Mouse (Mus musculus): Measurements from ENCODE around the gene Sept3. TPM values are rescaled to one million over a fixed set of nuclear protein-coding genes. Genes with fewer than 3 reads are reported as not detected.
A peak's percentile ranks its signal among the peaks of the same experiment; 100 is the strongest.

The Sept3 gene
- polyA plus RNA-seq (2011; ENCODE audit: insufficient read length, low read depth, missing spikeins), result 1.6 and 2.8 TPM in 2 replicates

- H3K27ac ChIP-seq (ENCODE audit: insufficient read depth, low read length), result no peak within 1 kb of the TSS
- H3K4me1 ChIP-seq (ENCODE audit: control insufficient read depth, insufficient read depth, low read length), result no peaks in the 10 kb centered on the region
- peak within 1 kb of the TSS; percentile 41 for H3K4me3 ChIP-seq (ENCODE audit: insufficient read depth, low read length)
- TF ChIP-seq CTCF (IDR thresholded peaks at IDR 0.05; ENCODE audit: borderline replicate concordance, insufficient read depth, low read length), result no peak
- TF ChIP-seq POLR2A (IDR thresholded peaks at IDR 0.05; ENCODE audit: low read depth, low read length), result no peak
These were observed at the start of gene Sept3 for GRCm38 (mm10) chr15:82274593-82274926. TSS of gene Sept3 (plus strand) at chr15:82274893.

GRCm38 (mm10) chr15:82225769-82226168 is 48.9 kb upstream of the Sept3 start:
- no peak for TF ChIP-seq CTCF (IDR thresholded peaks at IDR 0.05; ENCODE audit: borderline replicate concordance, insufficient read depth, low read length)
- TF ChIP-seq POLR2A (IDR thresholded peaks at IDR 0.05; ENCODE audit: low read depth, low read length), result no peak
- no peaks in the 10 kb centered on the region for H3K4me1 ChIP-seq (ENCODE audit: control insufficient read depth, insufficient read depth, low read length)
- H3K27ac ChIP-seq (ENCODE audit: insufficient read depth, low read length), result no peak overlapping the region
- no peak overlapping the region for H3K4me3 ChIP-seq (ENCODE audit: insufficient read depth, low read length)

- H3K4me1 ChIP-seq (ENCODE audit: control insufficient read depth, insufficient read depth, low read length), result no peaks in the 10 kb centered on the region
- H3K27ac ChIP-seq (ENCODE audit: insufficient read depth, low read length), result no peak overlapping the region
- TF ChIP-seq CTCF (IDR thresholded peaks at IDR 0.05; ENCODE audit: borderline replicate concordance, insufficient read depth, low read length) (no peak), POLR2A (IDR thresholded peaks at IDR 0.05; ENCODE audit: low read depth, low read length) (no peak)
- no peak overlapping the region for H3K4me3 ChIP-seq (ENCODE audit: insufficient read depth, low read length)
These were observed 45.1 kb upstream of the Sept3 start for GRCm38 (mm10) chr15:82229542-82230045.

- H3K27ac ChIP-seq (ENCODE audit: insufficient read depth, low read length), result no peak overlapping the region
- TF ChIP-seq CTCF (IDR thresholded peaks at IDR 0.05; ENCODE audit: borderline replicate concordance, insufficient read depth, low read length) (no peak), POLR2A (IDR thresholded peaks at IDR 0.05; ENCODE audit: low read depth, low read length) (no peak)
- H3K4me1 ChIP-seq (ENCODE audit: control insufficient read depth, insufficient read depth, low read length), result no peaks in the 10 kb centered on the region
- H3K4me3 ChIP-seq (ENCODE audit: insufficient read depth, low read length), result no peak overlapping the region
These were observed 44.5 kb upstream of the Sept3 start for GRCm38 (mm10) chr15:82230098-82230611.

GRCm38 (mm10) chr15:82231100-82231499 is 43.6 kb upstream of the Sept3 start:
- Histone ChIP-seq H3K4me3 (ENCODE audit: insufficient read depth, low read length) (no peak overlapping the region), H3K27ac (ENCODE audit: insufficient read depth, low read length) (no peak overlapping the region), H3K4me1 (ENCODE audit: control insufficient read depth, insufficient read depth, low read length) (no peaks in the 10 kb centered on the region)
- TF ChIP-seq POLR2A (IDR thresholded peaks at IDR 0.05; ENCODE audit: low read depth, low read length) (0 out of 2 replicates have a peak, but pooled peaks have one; percentile 7), CTCF (IDR thresholded peaks at IDR 0.05; ENCODE audit: borderline replicate concordance, insufficient read depth, low read length) (no peak)

GRCm38 (mm10) chr15:82231591-82232378 is 42.9 kb upstream of the Sept3 start:
- no peak for TF ChIP-seq POLR2A (IDR thresholded peaks at IDR 0.05; ENCODE audit: low read depth, low read length)
- no peak for TF ChIP-seq CTCF (IDR thresholded peaks at IDR 0.05; ENCODE audit: borderline replicate concordance, insufficient read depth, low read length)
- Histone ChIP-seq H3K4me3 (ENCODE audit: insufficient read depth, low read length) (no peak overlapping the region), H3K4me1 (ENCODE audit: control insufficient read depth, insufficient read depth, low read length) (no peaks in the 10 kb centered on the region), H3K27ac (ENCODE audit: insufficient read depth, low read length) (no peak overlapping the region)

- no peaks in the 10 kb centered on the region for H3K4me1 ChIP-seq (ENCODE audit: control insufficient read depth, insufficient read depth, low read length)
- no peak overlapping the region for H3K27ac ChIP-seq (ENCODE audit: insufficient read depth, low read length)
- TF ChIP-seq CTCF (IDR thresholded peaks at IDR 0.05; ENCODE audit: borderline replicate concordance, insufficient read depth, low read length), result no peak
- TF ChIP-seq POLR2A (IDR thresholded peaks at IDR 0.05; ENCODE audit: low read depth, low read length), result no peak
- H3K4me3 ChIP-seq (ENCODE audit: insufficient read depth, low read length), result no peak overlapping the region
These were observed 42.0 kb upstream of the Sept3 start for GRCm38 (mm10) chr15:82232651-82233050.

- Histone ChIP-seq H3K4me3 (ENCODE audit: insufficient read depth, low read length) (no peak overlapping the region), H3K27ac (ENCODE audit: insufficient read depth, low read length) (no peak overlapping the region), H3K4me1 (ENCODE audit: control insufficient read depth, insufficient read depth, low read length) (no peaks in the 10 kb centered on the region)
- TF ChIP-seq CTCF (IDR thresholded peaks at IDR 0.05; ENCODE audit: borderline replicate concordance, insufficient read depth, low read length), result no peak
- no peak for TF ChIP-seq POLR2A (IDR thresholded peaks at IDR 0.05; ENCODE audit: low read depth, low read length)
These were observed 39.0 kb upstream of the Sept3 start for GRCm38 (mm10) chr15:82235661-82236060.

- Histone ChIP-seq H3K4me1 (ENCODE audit: control insufficient read depth, insufficient read depth, low read length) (no peaks in the 10 kb centered on the region), H3K4me3 (ENCODE audit: insufficient read depth, low read length) (no peak overlapping the region), H3K27ac (ENCODE audit: insufficient read depth, low read length) (no peak overlapping the region)
- peak; percentile 90 for TF ChIP-seq CTCF (IDR thresholded peaks at IDR 0.05; ENCODE audit: borderline replicate concordance, insufficient read depth, low read length)
- TF ChIP-seq POLR2A (IDR thresholded peaks at IDR 0.05; ENCODE audit: low read depth, low read length), result no peak
These were observed 38.1 kb upstream of the Sept3 start for GRCm38 (mm10) chr15:82236565-82236964.

- Histone ChIP-seq H3K4me1 (ENCODE audit: control insufficient read depth, insufficient read depth, low read length) (no peaks in the 10 kb centered on the region; the same call in 1 of the 2 replicates), H3K27ac (ENCODE audit: insufficient read depth, low read length) (no peak overlapping the region), H3K4me3 (ENCODE audit: insufficient read depth, low read length) (peak overlapping the region; percentile 67)
- TF ChIP-seq POLR2A (IDR thresholded peaks at IDR 0.05; ENCODE audit: low read depth, low read length) (no peak), CTCF (IDR thresholded peaks at IDR 0.05; ENCODE audit: borderline replicate concordance, insufficient read depth, low read length) (no peak)
These were observed 31.4 kb upstream of the Sept3 start for GRCm38 (mm10) chr15:82243311-82243710.
